Mouse (Mus musculus) left cerebral cortex, adult 9 months (tissue): ENCODE measurements around the gene Lrrc61.

ENCODE experiments used
- DNase-seq, 2 experiments: peaks; one replicate each; pipeline ENCODE4 v3.0.0; 2022; ENCODE audit warnings: low spot score in 2 of 2

The Lrrc61 gene

GRCm38 (mm10) chr6:48546858-48547257, 7.7 kb upstream of the Lrrc61 start:
- DNase-seq = no peak

GRCm38 (mm10) chr6:48548314-48548713, 6.3 kb upstream of the Lrrc61 start:
- no peak for DNase-seq

GRCm38 (mm10) chr6:48552918-48553317, 1.7 kb upstream of the Lrrc61 start:
- no peak for DNase-seq

GRCm38 (mm10) chr6:48553819-48554218, 777 bp upstream of the Lrrc61 start:
- no peak for DNase-seq

- DNase-seq = peak; percentile 58 to 81
Measured at GRCm38 (mm10) chr6:48555104-48555890, 701 bp downstream of the Lrrc61 start.

GRCm38 (mm10) chr6:48555956-48556355, 1.4 kb downstream of the Lrrc61 start:
- DNase-seq = no peak

GRCm38 (mm10) chr6:48565693-48566310, 11.2 kb downstream of the Lrrc61 start:
- DNase-seq = no peak

GRCm38 (mm10) chr6:48566312-48566711, 11.7 kb downstream of the Lrrc61 start:
- no peak for DNase-seq

GRCm38 (mm10) chr6:48568036-48568984, 13.7 kb downstream of the Lrrc61 start:
- DNase-seq = no peak

GRCm38 (mm10) chr6:48569065-48569807, 14.6 kb downstream of the Lrrc61 start:
- no peak for DNase-seq

- DNase-seq = no peak
Measured at GRCm38 (mm10) chr6:48572014-48572413, 17.4 kb downstream of the Lrrc61 start.

GRCm38 (mm10) chr6:48572572-48573061, 18.0 kb downstream of the Lrrc61 start, which contains the start of gene Rarres2:
Gene Rarres2, minus strand, starts transcription at chr6:48572789.
- DNase-seq = no peak

- no peak for DNase-seq
Measured at GRCm38 (mm10) chr6:48573280-48573679, 18.7 kb downstream of the Lrrc61 start.

GRCm38 (mm10) chr6:48573981-48574380, 19.4 kb downstream of the Lrrc61 start:
- DNase-seq = no peak

- no peak for DNase-seq
Measured at GRCm38 (mm10) chr6:48578736-48579135, 24.1 kb downstream of the Lrrc61 start.

- no peak for DNase-seq
Measured at GRCm38 (mm10) chr6:48579215-48579648, 24.6 kb downstream of the Lrrc61 start.

GRCm38 (mm10) chr6:48581257-48581656, 26.7 kb downstream of the Lrrc61 start:
- DNase-seq = no peak

GRCm38 (mm10) chr6:48582037-48582436, 27.4 kb downstream of the Lrrc61 start:
- peak in 1 of 2 experiments; percentile 55 for DNase-seq

GRCm38 (mm10) chr6:48589194-48589750, 34.7 kb downstream of the Lrrc61 start, which contains the start of gene Gm45021:
Gene Gm45021, plus strand, starts transcription at chr6:48589610.
- DNase-seq = no peak

- no peak for DNase-seq
Measured at GRCm38 (mm10) chr6:48591221-48591845, 36.7 kb downstream of the Lrrc61 start.
